Mouse (Mus musculus) layer of hippocampus, adult 2 months (tissue): ENCODE measurements at regions not wholly inside any gene's neighbourhood (a gene's known extent, or its start where the extent isn't known, plus 50 kb on each side); places are given as distances from the start of the nearest gene placed in this dataset.

ENCODE experiments used
- DNase-seq, 2 experiments: peaks; one replicate each; pipeline ENCODE4 v3.0.0; 2022; ENCODE audit warnings: low spot score in 2 of 2
- H3K27ac ChIP-seq: fragments of 200-600 bp; 2 replicates; pipeline ENCODE4 v1.8.1; 2022
- H3K4me3 ChIP-seq: fragments of 200-600 bp; 2 replicates; pipeline ENCODE4 v1.8.1; 2022; ENCODE audit warnings: mild to moderate bottlenecking
- CTCF ChIP-seq: fragments of 200-600 bp; conservative IDR thresholded peaks from 2 replicates; pipeline ENCODE4 v1.8.1; 2022; ENCODE audit warnings: antibody characterized with exemption, mild to moderate bottlenecking, moderate library complexity

GRCm38 (mm10) chr3:148278978-148279377 lies 711.4 kb downstream of the Adgrl2 start:
- Histone ChIP-seq H3K27ac (no peak overlapping the region), H3K4me3 (no peak overlapping the region)
- DNase-seq: no peak
- no peak for TF ChIP-seq CTCF

GRCm38 (mm10) chr3:148272159-148272848 lies 718.1 kb downstream of the Adgrl2 start:
- no peak for TF ChIP-seq CTCF
- no peak overlapping the region for H3K27ac ChIP-seq
- H3K4me3 ChIP-seq: no peak overlapping the region
- DNase-seq: no peak

- Histone ChIP-seq H3K27ac (no peak overlapping the region), H3K4me3 (no peak overlapping the region)
- TF ChIP-seq CTCF: no peak
These were observed 721.5 kb downstream of the Adgrl2 start for GRCm38 (mm10) chr3:148268812-148269211.

GRCm38 (mm10) chr3:148259211-148259610 lies 731.1 kb downstream of the Adgrl2 start:
- no peak for TF ChIP-seq CTCF
- Histone ChIP-seq H3K27ac (no peak overlapping the region), H3K4me3 (no peak overlapping the region)
- no peak for DNase-seq

More at GRCm38 (mm10) chr3:148268812-148269211, 721.5 kb downstream of the Adgrl2 start:
- DNase-seq: no peak

GRCm38 (mm10) chr3:148248617-148249016 lies 741.7 kb downstream of the Adgrl2 start:
- H3K4me3 ChIP-seq: no peak overlapping the region
- DNase-seq: peak in 1 of 2 experiments; percentile 11
- no peak overlapping the region for H3K27ac ChIP-seq
- TF ChIP-seq CTCF: no peak

GRCm38 (mm10) chr3:148246786-148247185 lies 743.6 kb downstream of the Adgrl2 start:
- Histone ChIP-seq H3K4me3 (no peak overlapping the region), H3K27ac (no peak overlapping the region)
- no peak for TF ChIP-seq CTCF
- no peak for DNase-seq

- TF ChIP-seq CTCF: no peak
- Histone ChIP-seq H3K27ac (no peak overlapping the region), H3K4me3 (no peak overlapping the region)
- DNase-seq: no peak
These were observed 752.3 kb downstream of the Adgrl2 start for GRCm38 (mm10) chr3:148238093-148238492.

- no peak overlapping the region for H3K4me3 ChIP-seq
- no peak for TF ChIP-seq CTCF
- no peak overlapping the region for H3K27ac ChIP-seq
- no peak for DNase-seq
These were observed 752.8 kb downstream of the Adgrl2 start for GRCm38 (mm10) chr3:148237555-148237954.

GRCm38 (mm10) chr3:148233616-148234015 lies 756.7 kb downstream of the Adgrl2 start:
- no peak overlapping the region for H3K27ac ChIP-seq
- no peak for DNase-seq
- no peak for TF ChIP-seq CTCF
- H3K4me3 ChIP-seq: no peak overlapping the region

GRCm38 (mm10) chr3:148229192-148229591 lies 761.2 kb downstream of the Adgrl2 start:
- DNase-seq: no peak
- no peak for TF ChIP-seq CTCF
- H3K4me3 ChIP-seq: no peak overlapping the region
- H3K27ac ChIP-seq: no peak overlapping the region

GRCm38 (mm10) chr3:148228002-148228707 lies 762.2 kb downstream of the Adgrl2 start:
- TF ChIP-seq CTCF: no peak
- DNase-seq: no peak
- Histone ChIP-seq H3K27ac (no peak overlapping the region), H3K4me3 (no peak overlapping the region)

- DNase-seq: no peak
- H3K27ac ChIP-seq: no peak overlapping the region
- no peak for TF ChIP-seq CTCF
These were observed 769.5 kb downstream of the Adgrl2 start for GRCm38 (mm10) chr3:148220826-148221225.

GRCm38 (mm10) chr3:148220024-148220590 lies 770.2 kb downstream of the Adgrl2 start:
- no peak overlapping the region for H3K27ac ChIP-seq
- no peak for DNase-seq
- no peak overlapping the region for H3K4me3 ChIP-seq
- no peak for TF ChIP-seq CTCF

More at GRCm38 (mm10) chr3:148220826-148221225, 769.5 kb downstream of the Adgrl2 start:
- H3K4me3 ChIP-seq: no peak overlapping the region
